ENCODE assay signal across 24 mouse cellular contexts in the genomic region with DNA sequence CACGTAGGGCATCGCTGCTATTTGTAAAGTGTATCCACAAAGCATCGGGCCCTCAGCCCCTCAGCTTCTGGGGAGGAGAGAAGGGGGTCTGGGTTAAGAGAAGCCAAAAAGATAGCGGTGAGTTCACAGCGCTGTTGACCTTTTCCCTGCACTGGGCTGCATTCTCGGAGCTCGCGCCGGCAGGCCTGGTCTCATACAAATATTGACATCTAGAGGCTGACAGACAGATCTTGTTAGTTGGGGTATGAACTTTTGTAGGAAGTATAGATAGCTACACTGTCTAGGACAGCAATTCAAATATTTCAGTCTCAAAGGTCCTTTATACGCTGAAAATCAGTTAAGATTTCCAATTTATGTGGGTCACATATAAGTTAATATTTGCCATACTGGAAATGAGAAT.
DNase-seq lines count a peak whose midpoint lies in the region; ATAC-seq and TF ChIP-seq lines count a peak whose summit lies in the region.
"Had no signal": no experiment of that assay in that cellular context is flagged by ENCODE, and none has a peak within 500 bp of the region (broad histone marks: within the 10 kb centered on the region; RNA-seq: fewer than 3 reads in every experiment).

No protein-coding gene starts in this region.

- no peak overlapping the region for H3K4me3 ChIP-seq in liver, embryonic 15.5 days (replicated peaks)
- H3K4me3 ChIP-seq in stomach, embryonic 15.5 days (replicated peaks): no peak overlapping the region
- H3K4me3 ChIP-seq in hindbrain, postnatal 0 days (ENCODE audit: low read length): no peak overlapping the region
- H3K4me3 ChIP-seq in hindbrain, embryonic 16.5 days (ENCODE audit: low read length): no peak overlapping the region
- H3K4me3 ChIP-seq: embryonic facial prominence, embryonic 15.5 days; erythroblast, embryonic 14.5 days; forebrain, embryonic 10.5 days; forebrain, embryonic 15.5 days; heart, embryonic 10.5 days; hindbrain, embryonic 12.5 days had no signal

- no peaks in the 10 kb centered on the region for H3K9me3 ChIP-seq in liver, embryonic 15.5 days (replicated peaks)
- no peaks in the 10 kb centered on the region for H3K9me3 ChIP-seq in stomach, embryonic 15.5 days
- H3K9me3 ChIP-seq in hindbrain, postnatal 0 days (ENCODE audit: low read length): no peaks in the 10 kb centered on the region
- H3K9me3 ChIP-seq in hindbrain, embryonic 16.5 days (ENCODE audit: control insufficient read depth, low read length): no peaks in the 10 kb centered on the region
- H3K9me3 ChIP-seq: embryonic facial prominence, embryonic 15.5 days; forebrain, embryonic 10.5 days; forebrain, embryonic 15.5 days; G1E; heart, embryonic 10.5 days; hindbrain, embryonic 12.5 days had no signal

- 0 out of 2 replicates have a peak, but pooled peaks cover 7% of the 10 kb centered on the region for H3K4me1 ChIP-seq in liver, embryonic 15.5 days (replicated peaks)
- H3K4me1 ChIP-seq in stomach, embryonic 15.5 days: peaks cover 12% of the 10 kb centered on the region
- H3K4me1 ChIP-seq in hindbrain, postnatal 0 days (ENCODE audit: insufficient read depth, low read length): no peaks in the 10 kb centered on the region
- H3K4me1 ChIP-seq in hindbrain, embryonic 16.5 days (ENCODE audit: control insufficient read depth, insufficient read depth, low read depth, low read length): peaks cover 7% of the 10 kb centered on the region

- peak; percentile 35 for DNase-seq in embryo, embryonic 10 days (ENCODE audit: low spot score)
- DNase-seq in embryo, embryonic 9.5 days (ENCODE audit: extremely low spot score): no peak
- DNase-seq in hindbrain, postnatal 0 days (ENCODE audit: low spot score): no peak
- DNase-seq in ovary, adult 18-20 months (ENCODE audit: low spot score): no peak
- DNase-seq: adrenal gland, postnatal 10 days; B cell, adult 2 months; cerebellum, adult 11-12 months; cerebellum, adult 9-10 months; cerebellum, postnatal 36 days; gastrocnemius, postnatal 10 days; heart, adult 18-20 months; heart, postnatal 10 days; heart, postnatal 4 days had no signal

- H3K36me3 ChIP-seq in liver, embryonic 15.5 days (replicated peaks): no peaks in the 10 kb centered on the region
- H3K36me3 ChIP-seq in stomach, embryonic 15.5 days: no peaks in the 10 kb centered on the region
- H3K36me3 ChIP-seq in hindbrain, postnatal 0 days (ENCODE audit: insufficient read depth, low read length): no peaks in the 10 kb centered on the region
- H3K36me3 ChIP-seq in hindbrain, embryonic 16.5 days (ENCODE audit: control insufficient read depth, insufficient read depth, low read length): no peaks in the 10 kb centered on the region
- H3K36me3 ChIP-seq: embryonic facial prominence, embryonic 15.5 days; forebrain, embryonic 10.5 days; forebrain, embryonic 15.5 days; hindbrain, embryonic 12.5 days had no signal

- no peak overlapping the region; the same call in 1 of the 2 replicates for H3K27ac ChIP-seq in liver, embryonic 15.5 days (replicated peaks)
- H3K27ac ChIP-seq in stomach, embryonic 15.5 days: no peak overlapping the region
- H3K27ac ChIP-seq in hindbrain, postnatal 0 days: no peak overlapping the region
- H3K27ac ChIP-seq in hindbrain, embryonic 16.5 days (ENCODE audit: low read depth, low read length): no peak overlapping the region
- H3K27ac ChIP-seq: embryonic facial prominence, embryonic 15.5 days; forebrain, embryonic 15.5 days; heart, embryonic 10.5 days; hindbrain, embryonic 12.5 days had no signal

- TF ChIP-seq CTCF in hindbrain, postnatal 0 days (IDR thresholded peaks at IDR 0.05; ENCODE audit: low read depth): no peak

- H3K9ac ChIP-seq in liver, embryonic 15.5 days: no peak overlapping the region
- H3K9ac ChIP-seq in stomach, embryonic 15.5 days: no peak overlapping the region
- H3K9ac ChIP-seq in hindbrain, postnatal 0 days (replicated peaks; ENCODE audit: low read length): no peak overlapping the region
- no peak overlapping the region for H3K9ac ChIP-seq in hindbrain, embryonic 16.5 days (ENCODE audit: low read depth, low read length)
- H3K9ac ChIP-seq: embryonic facial prominence, embryonic 15.5 days; forebrain, embryonic 15.5 days; hindbrain, embryonic 12.5 days had no signal

- H3K4me2 ChIP-seq in liver, embryonic 15.5 days: no peak overlapping the region
- no peak overlapping the region for H3K4me2 ChIP-seq in stomach, embryonic 15.5 days
- H3K4me2 ChIP-seq in hindbrain, postnatal 0 days (ENCODE audit: low read depth, low read length): no peak overlapping the region
- no peak overlapping the region for H3K4me2 ChIP-seq in hindbrain, embryonic 16.5 days (ENCODE audit: low read length)
- H3K4me2 ChIP-seq: embryonic facial prominence, embryonic 15.5 days; forebrain, embryonic 15.5 days; hindbrain, embryonic 12.5 days had no signal

- no peaks in the 10 kb centered on the region for H3K27me3 ChIP-seq in liver, embryonic 15.5 days
- H3K27me3 ChIP-seq in stomach, embryonic 15.5 days (replicated peaks): no peaks in the 10 kb centered on the region
- no peaks in the 10 kb centered on the region for H3K27me3 ChIP-seq in hindbrain, postnatal 0 days (ENCODE audit: insufficient read depth, low read length)
- no peaks in the 10 kb centered on the region for H3K27me3 ChIP-seq in hindbrain, embryonic 16.5 days (replicated peaks; ENCODE audit: control insufficient read depth, insufficient read depth, low read length)
- H3K27me3 ChIP-seq: embryonic facial prominence, embryonic 15.5 days; forebrain, embryonic 15.5 days; hindbrain, embryonic 12.5 days had no signal

- peak; percentile 47 for ATAC-seq in liver, embryonic 15.5 days (ENCODE audit: insufficient read depth)
- peak; percentile 50; the same call in 1 of the 2 replicates for ATAC-seq in stomach, embryonic 15.5 days (ENCODE audit: insufficient read depth, low FRiP score, low read depth)
- no peak for ATAC-seq in hindbrain, postnatal 0 days
- ATAC-seq in hindbrain, embryonic 16.5 days: no peak
- ATAC-seq: CD4-positive, CD25-positive, alpha-beta regulatory T cell, adult 4 months; forebrain, embryonic 15.5 days had no signal

- WGBS in liver, embryonic 15.5 days (ENCODE audit: insufficient replicate concordance): 78% methylated on average over 10 of the region's 10 CpGs
- WGBS in stomach, embryonic 15.5 days: 48% methylated on average over 10 of the region's 10 CpGs
- 83% methylated on average over 10 of the region's 10 CpGs for WGBS in hindbrain, postnatal 0 days
- 84% methylated on average over 10 of the region's 10 CpGs for WGBS in hindbrain, embryonic 16.5 days

Comparison
In these comparisons a context has a peak if more than half of its experiments do, and no peak if none do; other contexts are left out.
1. ATAC-seq: peak in liver, embryonic 15.5 days (single experiment) and stomach, embryonic 15.5 days (single experiment); none in hindbrain, postnatal 0 days (single experiment) and hindbrain, embryonic 16.5 days (single experiment).